Mouse (Mus musculus): ENCODE measurements around the gene Unc13c.

DNA sequence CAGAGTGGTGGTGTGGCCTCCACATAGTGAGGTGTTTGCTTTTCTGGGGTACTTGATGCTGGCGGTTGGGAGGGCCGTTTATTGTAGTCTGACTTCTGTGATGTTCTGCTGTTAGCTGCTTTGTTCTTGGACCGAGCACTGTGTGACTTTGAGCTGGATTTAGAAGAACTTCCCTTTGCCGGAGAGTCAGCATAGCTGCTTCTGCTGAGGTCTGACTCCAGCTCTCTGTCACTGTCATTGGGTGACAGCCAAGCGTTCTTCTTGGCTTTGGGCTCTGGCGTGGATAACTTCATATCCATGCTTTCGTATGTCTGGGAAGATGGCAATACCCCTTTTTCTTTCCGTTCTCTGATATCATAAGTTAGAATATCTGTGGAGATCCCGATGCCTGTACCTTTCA lies 36.8 kb downstream of the Unc13c start:
- no peak for TF ChIP-seq POLR2A (IDR thresholded peaks at IDR 0.05; ENCODE audit: insufficient read depth, low read length)
- no peak for TF ChIP-seq CTCF (IDR thresholded peaks at IDR 0.05; ENCODE audit: low read depth, low read length)
- no peak for TF ChIP-seq EP300 (IDR thresholded peaks at IDR 0.05; ENCODE audit: insufficient read depth, low read depth, low read length)

Measured in ES-Bruce4 (cell line).